Mouse (Mus musculus): ENCODE measurements around the gene Prss36.
A peak's percentile ranks its signal among the peaks of the same experiment; 100 is the strongest.
"Not testable (repeated sequence)": the region's sequence is repeated elsewhere in the genome, so short reads cannot be mapped to it uniquely, and the experiment has no call there.

Prss36 gene

DNA sequence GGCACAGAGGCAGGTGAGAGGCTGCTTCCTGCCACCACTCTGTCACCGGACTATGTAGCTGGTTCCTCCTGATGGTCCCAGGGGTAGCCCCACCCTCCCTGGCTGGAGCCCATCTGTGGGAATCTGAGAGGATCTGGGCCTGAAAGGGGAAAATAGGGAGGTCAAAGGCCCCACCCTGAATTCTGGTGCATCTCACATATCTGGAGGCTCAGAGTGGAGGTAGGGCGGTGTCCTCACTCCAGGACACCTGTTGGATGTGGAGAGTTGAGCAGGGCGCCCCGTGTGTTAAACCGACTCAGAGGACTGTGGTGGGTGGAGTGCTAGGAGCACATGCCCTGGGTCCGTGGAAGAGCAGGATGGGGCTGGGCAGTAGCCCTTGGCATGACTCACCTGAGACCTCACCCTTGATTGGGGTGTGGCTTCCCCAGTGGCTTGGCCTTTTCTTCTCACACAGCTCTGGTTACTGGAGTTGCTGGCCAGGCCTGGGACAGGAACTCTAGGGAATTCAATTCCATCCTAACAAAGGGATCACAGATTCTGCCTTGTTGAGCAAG is at the start of gene Prss36:
Gene Prss36, minus strand, starts transcription at position 256 of the 554 bp plus-strand sequence.
- DNase-seq (ENCODE audit: low spot score in 2 of 2): no peak

DNA sequence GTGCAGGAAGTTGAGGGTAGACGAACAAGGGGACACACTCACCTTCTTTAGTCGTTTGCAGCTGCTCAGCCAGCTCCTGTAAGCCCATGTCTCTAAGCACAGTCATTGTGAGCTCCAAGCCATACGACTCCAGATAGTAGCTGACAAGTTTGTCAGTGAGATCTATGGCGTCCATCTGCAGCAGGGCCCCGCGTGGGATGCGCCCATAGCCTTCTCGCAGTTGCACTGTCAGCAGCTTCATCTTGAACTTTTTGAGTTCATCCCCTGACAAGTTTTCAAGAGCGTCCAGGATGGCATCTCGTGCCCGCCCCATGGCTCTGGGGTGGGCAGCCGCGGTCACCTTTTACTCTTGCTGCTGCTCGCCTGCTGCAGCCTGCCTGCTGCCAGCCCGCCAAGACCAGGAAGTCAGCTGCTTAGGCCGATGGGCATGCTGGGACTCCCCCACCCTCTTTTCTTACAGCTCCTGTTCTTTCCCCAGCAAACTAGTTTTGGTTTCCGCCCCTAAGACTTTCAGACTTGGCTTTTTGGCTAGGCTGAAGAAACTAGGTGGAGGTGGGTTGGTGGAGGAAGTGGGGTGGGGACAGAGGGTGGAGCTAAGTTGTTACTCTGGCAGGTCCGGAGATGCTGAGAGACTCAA is 46.9 kb upstream of the Prss36 start, which contains the start of gene Pycard:
Gene Pycard, minus strand, starts transcription at position 527 of the 637 bp plus-strand sequence.
- peak; percentile 33 to 44 for DNase-seq (ENCODE audit: low spot score in 2 of 2)

GRCm38 (mm10) chr7:127992488-127993340 is 46.2 kb upstream of the Prss36 start:
- no peak for DNase-seq (ENCODE audit: low spot score in 2 of 2)

DNA sequence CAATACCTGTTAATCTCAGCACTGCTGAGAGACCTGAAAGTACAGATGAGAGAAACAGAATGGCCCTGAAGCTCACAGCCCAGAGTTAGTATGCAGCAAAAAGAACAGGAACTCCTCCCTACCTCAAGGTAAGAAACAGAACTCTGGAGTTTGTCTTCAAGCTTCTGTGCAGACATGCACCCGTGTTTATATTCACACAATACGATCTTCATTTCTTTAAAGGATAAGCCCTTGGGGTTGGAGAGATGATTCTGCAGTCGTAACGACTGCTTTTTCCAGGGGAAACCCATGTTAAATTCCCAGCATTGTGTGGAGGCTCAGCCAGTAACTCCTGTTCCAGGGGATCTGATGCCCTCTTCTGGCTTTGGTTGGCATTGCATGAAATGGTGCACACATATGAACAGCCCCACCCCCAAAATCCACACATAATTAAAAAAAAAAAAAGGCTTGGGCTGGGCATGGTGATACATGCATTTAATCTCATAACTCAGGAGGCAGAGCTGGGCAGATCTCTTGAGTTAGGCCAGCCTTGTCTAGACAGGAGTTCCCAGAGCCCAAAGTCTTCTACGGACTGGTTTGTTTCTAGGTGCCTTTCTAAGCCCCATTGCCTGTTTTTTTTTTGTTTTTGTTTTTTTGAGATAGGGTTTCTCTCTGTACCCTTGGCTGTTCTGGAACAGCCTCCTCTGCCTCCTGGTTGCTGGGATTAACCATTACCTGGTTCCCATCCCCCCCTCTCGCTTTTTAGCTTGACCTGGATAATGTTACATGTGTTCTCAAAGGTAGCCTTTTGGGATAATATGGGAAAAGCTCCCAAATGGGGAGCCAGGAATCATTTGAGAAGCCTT is 45.3 kb upstream of the Prss36 start:
- peak; percentile 52 to 74 for DNase-seq (ENCODE audit: low spot score in 2 of 2)

DNA sequence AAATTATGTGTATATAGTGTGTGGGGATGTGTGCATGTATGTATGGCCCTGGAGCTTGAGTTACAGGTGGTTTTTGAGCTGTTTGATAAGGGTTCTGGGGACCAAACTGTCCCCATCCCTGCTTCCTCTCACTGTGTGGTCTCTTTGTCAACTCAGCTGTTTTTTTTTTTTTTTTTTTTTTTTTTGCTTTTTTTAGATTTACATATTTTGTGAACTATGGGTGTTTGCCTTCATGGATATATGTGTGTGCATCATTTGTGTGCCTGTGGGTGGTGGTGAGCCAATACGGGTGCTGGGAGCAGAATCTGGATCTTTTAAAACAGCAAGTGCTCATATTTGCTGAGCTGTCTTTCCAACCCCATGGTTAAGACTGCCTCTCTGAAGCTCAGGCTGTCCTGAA is 42.4 kb upstream of the Prss36 start:
- no peak for DNase-seq (ENCODE audit: low spot score in 2 of 2)

DNA sequence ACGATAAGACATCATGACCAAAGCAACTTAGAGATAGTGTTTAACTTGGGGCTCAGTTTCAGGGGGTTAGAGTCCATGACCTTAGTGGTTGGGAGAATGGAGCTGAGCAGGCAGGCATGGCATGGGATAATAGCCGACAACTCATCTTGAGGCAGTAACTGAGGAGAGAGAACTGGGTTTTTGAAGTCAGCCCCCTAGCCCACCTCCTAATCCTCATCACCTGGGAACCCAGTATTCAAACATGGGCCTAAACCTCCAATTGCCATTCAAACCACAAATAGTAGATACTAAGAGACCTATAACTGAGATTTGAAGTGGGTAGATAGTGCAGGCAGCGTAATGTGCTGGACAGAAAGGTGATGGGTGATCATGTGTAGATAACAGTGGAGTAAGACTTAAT is 34.1 kb upstream of the Prss36 start:
- no peak for DNase-seq (ENCODE audit: low spot score in 2 of 2)

- no peak for DNase-seq (ENCODE audit: low spot score in 2 of 2)
These were observed 32.3 kb upstream of the Prss36 start for GRCm38 (mm10) chr7:127978856-127979255.

GRCm38 (mm10) chr7:127974413-127974930 is 27.9 kb upstream of the Prss36 start:
- no peak for DNase-seq (ENCODE audit: low spot score in 2 of 2)

- peak; percentile 45 to 52 for DNase-seq (ENCODE audit: low spot score in 2 of 2)
These were observed 21.6 kb upstream of the Prss36 start for GRCm38 (mm10) chr7:127967922-127968828.

DNA sequence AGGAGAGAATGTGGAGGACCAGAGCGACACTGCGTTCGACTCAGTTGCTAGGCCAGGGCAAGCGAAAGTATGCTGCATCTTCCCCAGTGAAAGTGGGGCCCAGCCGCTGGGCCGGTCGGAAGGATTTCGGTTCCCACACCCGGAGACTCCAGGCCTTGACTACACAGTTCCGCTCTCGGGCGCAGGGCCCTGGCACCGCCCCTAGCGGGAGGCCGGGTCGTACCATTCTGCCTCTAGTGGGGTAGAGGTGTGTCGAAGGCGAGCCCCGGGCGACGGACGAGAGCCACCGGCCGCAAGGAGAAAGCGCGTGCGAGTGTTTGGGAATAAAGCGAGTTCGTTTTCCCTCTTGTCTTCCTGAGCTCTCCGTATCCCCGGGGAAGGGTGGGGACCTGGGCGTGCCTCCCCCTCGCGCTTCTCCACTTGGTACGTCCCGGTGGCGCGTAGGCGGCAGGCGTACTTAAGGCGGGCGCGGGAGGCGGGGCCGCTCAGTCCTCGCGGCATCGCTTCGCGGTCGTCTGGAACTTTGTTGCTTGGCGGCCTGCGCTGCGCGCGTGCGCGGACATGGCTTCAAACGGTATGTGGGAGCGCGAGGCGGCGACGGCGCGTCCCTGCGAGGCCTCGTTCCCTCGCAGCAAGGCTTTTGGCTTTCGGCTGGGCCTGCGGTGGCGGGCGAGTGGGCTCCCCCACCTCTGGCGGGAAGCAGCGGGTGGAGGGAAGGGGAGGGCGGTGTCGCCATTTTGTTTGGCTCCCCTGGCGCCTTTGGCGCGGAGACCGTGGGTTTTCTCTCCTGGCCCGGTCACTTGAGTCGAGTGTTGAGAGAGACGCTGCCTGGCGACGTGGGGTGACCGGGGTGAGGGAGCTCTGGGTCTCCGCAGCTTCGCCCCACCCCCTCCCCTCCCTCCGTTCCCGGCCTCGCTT is 20.7 kb upstream of the Prss36 start, which contains the start of gene Fus:
Gene Fus, plus strand, starts transcription at position 454 of the 918 bp plus-strand sequence.
- peak; percentile 93 to 96 for DNase-seq (ENCODE audit: low spot score in 2 of 2)

DNA sequence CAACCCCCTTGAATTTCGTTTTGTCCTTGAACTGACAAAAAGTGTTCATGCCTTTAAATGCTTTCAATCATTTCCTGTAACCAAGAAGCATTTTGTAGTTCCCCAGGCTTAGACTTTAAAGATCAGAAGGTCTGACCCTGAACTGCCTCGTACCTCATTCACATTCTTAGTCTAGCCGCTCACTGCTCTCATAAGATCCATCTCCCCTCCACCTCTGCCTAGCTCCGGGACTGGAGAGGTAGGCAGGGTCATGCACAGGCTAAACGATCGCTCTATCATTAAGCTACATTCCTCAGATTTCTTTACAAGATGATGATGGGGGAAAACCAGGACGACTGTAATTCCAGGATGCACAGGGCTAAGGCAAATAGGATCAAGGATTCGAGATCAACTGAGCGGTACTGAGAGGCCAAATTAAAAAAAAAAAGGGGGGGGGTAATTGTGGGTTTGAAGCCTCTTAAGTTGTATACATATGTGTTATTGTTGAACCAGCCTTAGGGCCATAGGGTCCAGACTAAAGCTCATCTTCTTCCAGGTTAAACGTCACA is 19.9 kb upstream of the Prss36 start:
- DNase-seq (ENCODE audit: low spot score in 2 of 2): no peak

DNA sequence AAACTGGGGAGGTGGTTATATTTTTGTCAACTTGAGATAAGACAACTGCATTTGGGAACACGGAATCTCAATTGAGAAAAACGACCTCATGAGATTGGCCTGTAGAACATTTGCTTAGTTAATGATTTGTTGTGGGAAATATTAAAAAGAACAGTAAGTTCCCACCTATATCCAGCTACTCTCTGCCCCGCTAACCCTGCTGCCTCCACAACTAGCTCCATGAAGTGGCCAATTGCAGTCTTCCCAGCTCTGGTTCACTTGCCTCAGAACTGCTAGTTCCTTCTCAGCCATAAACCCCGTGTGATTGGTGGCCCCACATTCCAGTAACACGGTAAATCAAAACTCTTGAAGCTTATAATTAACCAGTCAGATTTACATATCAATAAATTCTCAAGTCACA is 12.8 kb upstream of the Prss36 start:
- DNase-seq (ENCODE audit: low spot score in 2 of 2): no peak

- DNase-seq (ENCODE audit: low spot score in 2 of 2): no peak
These were observed 6.5 kb upstream of the Prss36 start for GRCm38 (mm10) chr7:127952864-127953581.

DNA sequence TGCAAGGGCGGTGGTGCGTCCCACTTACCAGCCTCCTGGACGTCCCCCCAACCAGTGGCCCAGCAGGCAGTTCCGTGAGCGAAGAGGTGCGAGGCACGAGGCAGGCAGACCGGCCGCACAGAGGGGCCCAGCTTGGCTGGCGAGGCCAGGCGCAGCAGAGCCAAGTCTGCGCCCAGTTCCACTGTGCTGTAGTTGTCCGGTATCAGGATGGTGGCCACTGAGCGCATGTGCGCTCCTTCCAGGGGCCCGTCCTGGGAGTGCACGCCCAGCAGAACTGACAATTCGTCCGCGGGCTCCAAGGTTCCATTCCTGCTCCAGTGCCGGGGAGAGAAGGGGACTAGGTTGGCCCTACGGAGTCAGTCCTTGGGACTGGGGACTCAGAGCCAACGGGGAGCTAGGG is 1.9 kb downstream of the Prss36 start:
- DNase-seq (ENCODE audit: low spot score in 2 of 2): no peak

DNA sequence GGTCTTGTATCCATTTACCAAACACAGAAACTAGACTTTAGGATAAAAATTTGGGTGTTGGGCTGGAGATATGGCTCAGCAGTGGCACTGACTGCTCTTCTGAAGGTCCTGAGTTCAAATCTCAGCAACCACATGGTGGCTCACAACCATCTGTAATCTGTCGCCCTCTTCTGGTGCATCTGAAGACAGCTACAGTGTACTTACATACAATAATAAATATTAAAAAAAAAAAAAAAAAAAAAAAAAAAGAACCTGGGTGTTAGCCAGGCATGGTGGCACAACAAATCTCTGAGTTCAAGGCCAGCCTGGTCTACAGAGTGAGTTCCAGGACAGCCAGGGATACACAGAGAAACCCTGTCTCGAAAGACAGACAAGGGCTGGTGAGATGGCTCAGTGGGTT is 4.4 kb downstream of the Prss36 start:
- DNase-seq (ENCODE audit: low spot score in 2 of 2): not testable (repeated sequence)

DNA sequence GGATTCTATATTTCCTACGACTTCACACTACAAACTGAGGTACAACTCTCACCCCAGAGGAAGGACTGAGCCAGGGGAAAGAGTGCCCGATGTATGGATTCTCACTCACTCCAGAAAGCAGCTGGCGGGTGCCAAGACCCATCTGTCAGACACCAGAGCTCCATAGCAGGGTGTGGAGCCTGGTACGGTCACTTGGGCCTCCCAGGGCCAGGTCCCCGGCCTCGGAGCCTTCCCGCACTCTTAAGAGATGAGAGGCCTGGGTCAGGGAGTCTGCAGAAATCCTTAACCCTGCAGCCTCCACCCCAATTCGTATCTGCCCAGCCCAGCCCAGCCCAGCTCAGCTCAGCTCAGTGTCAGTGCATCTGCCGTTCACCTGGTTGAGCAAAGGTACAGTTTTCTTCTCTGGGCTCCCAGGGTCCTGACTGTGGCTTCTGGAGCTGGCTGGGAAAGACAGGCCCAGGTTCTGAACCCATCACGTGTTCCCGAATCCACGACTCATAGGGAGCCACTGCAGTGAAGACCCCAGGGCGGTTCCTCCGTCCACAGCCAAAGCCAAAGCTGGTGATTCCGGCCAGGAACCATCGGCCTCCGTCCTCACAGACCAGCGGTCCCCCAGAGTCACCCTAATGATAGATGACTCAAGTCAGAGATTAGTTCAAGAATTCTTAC is 10.2 kb downstream of the Prss36 start:
- no peak for DNase-seq (ENCODE audit: low spot score in 2 of 2)

DNA sequence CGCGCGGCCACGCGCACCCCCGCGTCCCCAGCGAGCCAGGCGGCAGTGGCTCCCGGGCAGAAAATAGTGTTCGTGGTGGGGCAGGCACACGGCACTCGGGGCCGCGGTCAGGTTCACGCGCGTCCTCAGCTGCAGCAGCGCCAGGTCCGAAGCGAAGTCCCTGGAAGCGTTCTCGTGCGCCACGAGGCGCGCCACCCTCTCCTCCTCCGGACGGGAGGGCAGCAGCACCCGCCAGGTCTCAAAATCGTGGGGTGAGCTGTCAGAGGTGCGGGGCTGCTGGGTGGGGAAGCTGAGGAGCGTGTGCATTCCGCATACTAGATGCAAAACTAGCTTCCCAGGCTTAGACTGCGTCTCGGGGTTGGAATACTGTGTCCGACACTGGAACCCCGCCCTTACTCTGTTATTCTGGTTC is 10.8 kb downstream of the Prss36 start:
- no peak for DNase-seq (ENCODE audit: low spot score in 2 of 2)
